Mouse (Mus musculus) testis, adult 10 weeks (tissue): ENCODE results near the gene Cdc37l1. TPM values are rescaled to one million over a fixed set of nuclear protein-coding genes. Genes with fewer than 3 reads are reported as not detected.

ENCODE experiments used
- polyA plus RNA-seq: library from polyadenylated mRNA; stranded (reverse); fragments of 350-450 nt; fragmentation: Illumina TruSeq; extraction: RNeasy Lipid Tissue Mini Kit (QIAGEN cat#74804); gene quantifications from one replicate; pipeline ENCODE4 v1.2.3, GENCODE M21; 2014; ENCODE audit warnings: low read depth, low replicate concordance

The Cdc37l1 gene
- polyA plus RNA-seq: 93.4 TPM

DNA sequence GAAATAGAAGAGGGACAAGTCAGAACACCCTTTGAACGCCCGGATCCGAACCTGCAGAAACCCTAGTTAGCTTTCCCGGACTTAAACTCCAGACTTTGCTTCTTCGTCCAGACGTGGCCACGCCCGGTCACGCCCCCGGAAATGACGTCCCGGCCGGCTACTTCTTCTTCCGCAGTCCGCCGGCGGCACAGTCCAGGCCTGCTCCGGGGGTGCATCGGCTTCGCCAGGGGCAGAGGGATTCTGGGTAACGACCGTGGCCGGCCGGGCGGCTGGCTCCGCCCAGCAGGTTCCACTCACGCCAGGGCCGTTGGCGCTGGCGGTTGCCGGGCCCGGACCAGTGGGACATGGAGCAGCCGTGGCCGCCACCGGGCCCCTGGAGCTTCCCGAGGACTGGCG, at the start of gene Cdc37l1:
Gene Cdc37l1 (plus strand): TSS at position 159 of the 396 bp plus-strand sequence.

DNA sequence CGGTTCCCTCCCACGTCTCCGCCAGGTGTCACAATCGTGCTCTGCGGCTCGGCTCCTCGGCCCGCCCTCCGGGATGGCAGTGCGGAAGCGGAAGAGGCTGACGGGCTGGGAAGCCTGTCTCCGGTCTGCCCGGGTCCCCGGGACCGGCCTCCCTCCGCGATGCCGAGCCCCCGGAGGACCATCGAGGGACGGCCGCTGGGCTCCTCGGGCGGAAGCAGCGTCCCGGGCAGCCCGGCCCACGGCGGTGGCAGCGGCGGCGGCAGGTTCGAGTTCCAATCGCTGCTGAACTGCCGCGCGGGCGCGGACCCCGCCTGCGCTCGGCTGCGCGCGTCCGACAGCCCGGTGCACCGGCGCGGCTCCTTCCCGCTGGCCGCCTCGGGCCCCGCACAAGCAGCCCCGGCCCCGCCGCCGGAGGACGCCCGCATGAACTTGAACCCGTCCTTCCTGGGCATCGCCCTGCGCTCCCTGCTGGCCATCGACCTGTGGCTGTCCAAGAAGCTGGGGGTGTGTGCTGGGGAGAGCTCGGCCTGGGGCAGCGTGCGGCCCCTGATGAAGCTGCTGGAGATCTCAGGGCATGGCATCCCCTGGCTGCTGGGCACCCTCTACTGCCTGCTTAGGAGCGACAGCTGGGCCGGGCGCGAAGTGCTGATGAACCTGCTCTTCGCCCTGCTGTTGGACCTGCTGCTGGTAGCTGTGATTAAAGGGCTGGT, 26.2 kb upstream of the Cdc37l1 start, which contains the start of gene Plpp6:
Gene Plpp6 (plus strand): TSS at position 112 of the 710 bp plus-strand sequence.

DNA sequence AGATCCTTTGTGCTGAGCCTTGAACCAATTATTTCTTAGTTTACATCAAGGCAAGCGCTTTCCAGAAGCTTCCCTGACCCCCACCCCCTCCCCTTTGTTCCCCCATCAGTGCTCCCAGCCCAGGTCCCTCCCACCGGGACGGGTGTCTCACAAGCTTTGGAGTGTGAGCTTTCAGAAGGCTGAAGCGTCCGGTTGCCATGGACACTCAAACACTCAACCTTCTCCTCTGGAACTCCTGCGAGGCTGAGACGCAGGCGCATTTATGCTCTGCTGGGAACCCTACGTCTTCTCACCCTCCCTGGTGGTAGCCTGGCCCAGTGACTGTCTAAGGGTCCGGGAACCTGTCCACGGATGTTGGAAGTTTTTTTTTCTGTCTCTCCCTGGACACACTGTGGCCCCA, 22.5 kb upstream of the Cdc37l1 start, which contains the start of gene 4430402I18Rik:
Gene 4430402I18Rik (minus strand): TSS at position 149 of the 400 bp plus-strand sequence.

DNA sequence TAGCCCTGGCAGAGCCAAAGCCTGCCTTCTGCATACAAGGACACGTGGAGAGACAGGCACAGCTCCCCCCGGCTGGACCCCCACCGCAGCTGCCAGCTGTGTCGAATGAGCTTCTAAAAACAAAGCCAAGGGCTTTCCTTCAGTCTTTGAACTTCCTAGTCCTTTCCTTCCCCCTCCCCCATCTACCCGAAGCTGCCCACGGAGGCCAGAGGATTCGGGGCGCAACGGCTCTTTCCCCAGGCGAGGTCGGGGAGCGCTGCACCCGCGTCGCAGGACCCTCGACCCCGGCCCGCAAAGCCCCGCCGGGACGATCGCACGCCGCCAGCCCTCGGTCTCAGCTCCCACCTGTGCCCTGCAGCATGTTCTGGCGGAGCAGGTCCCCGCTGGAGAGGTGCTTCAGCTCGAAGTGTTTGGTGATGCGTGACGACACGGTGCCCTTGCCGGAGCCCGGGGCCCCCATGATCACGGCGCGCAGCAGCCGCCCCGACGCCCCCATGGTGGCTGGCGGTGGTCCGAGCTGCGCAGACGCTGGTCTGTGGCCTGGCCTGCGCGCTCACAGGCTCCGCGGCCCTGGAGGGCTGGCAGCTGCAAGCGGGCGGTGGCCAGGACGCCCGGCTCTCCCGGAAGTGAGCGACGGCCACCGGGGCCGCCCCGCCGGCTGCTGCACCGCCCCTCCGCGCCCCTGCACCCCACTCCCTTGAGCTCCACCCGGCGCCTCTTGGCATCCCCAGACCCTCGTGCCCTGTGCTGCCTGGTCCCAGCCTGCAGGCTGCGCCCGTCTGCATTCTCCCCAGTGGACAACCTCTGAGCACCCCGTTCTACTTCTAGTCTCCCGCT, 57.4 kb downstream of the Cdc37l1 start, which contains the start of gene Ak3:
Gene Ak3 (minus strand): TSS at position 628 of the 837 bp plus-strand sequence.

Other genes with a start within 250 kb of the Cdc37l1 start
- gene Slc1a1, start 155.3 kb upstream of the Cdc37l1 start, polyA plus RNA-seq: 0.20 TPM
- 13.3 TPM for gene Plpp6, start 26.4 kb upstream of the Cdc37l1 start, polyA plus RNA-seq
- 474 TPM for gene 4430402I18Rik, start 22.6 kb upstream of the Cdc37l1 start, polyA plus RNA-seq
- gene Ak3, start 57.6 kb downstream of the Cdc37l1 start, polyA plus RNA-seq: 38.8 TPM
- gene Rcl1, start 111.0 kb downstream of the Cdc37l1 start, polyA plus RNA-seq: 1.3 TPM